Mouse (Mus musculus): ENCODE results near the gene Wdr43. TPM values are rescaled to one million over a fixed set of nuclear protein-coding genes. Genes with fewer than 3 reads are reported as not detected.

Wdr43 gene
- polyA plus RNA-seq, 1 experiment = 15.4 TPM

GRCm38 (mm10) chr17:71681666-71682065 lies 66.0 kb downstream of the Wdr43 start:
- no peaks in the 10 kb centered on the region for H3K9me3 ChIP-seq
- H3K4me1 ChIP-seq = peaks cover 3% of the 10 kb centered on the region; the same call in 1 of the 2 replicates
- no peak overlapping the region for H3K4me3 ChIP-seq (replicated peaks)
- H3K27me3 ChIP-seq (replicated peaks) = peaks cover 10% of the 10 kb centered on the region
- TF ChIP-seq GATA1 (IDR thresholded peaks at IDR 0.05; ENCODE audit: borderline replicate concordance, low read length) = no peak
- H3K36me3 ChIP-seq (replicated peaks; ENCODE audit: low read length) = no peaks in the 10 kb centered on the region

DNA sequence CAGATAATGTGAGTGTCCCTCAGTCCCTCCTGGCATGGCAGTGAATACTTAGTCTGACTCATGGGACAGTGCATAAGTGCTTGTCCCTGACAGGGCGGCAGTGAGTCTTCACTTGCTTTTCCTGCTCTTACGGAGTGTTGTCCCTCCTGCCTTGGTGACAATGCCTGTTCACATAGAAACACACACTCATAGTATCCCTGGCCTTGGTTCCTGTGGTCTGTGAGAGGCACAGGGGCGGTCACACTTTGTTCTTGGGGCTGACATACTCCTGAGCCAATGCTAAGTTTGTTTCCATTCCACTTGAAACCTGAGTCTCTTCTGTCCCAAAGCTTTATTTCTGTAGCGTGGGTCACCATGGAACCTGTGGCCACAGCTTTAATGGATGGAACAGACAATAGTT lies 66.7 kb downstream of the Wdr43 start:
- no peaks in the 10 kb centered on the region for H3K36me3 ChIP-seq (replicated peaks; ENCODE audit: low read length)
- H3K4me3 ChIP-seq (replicated peaks) = no peak overlapping the region
- peaks cover 16% of the 10 kb centered on the region for H3K27me3 ChIP-seq (replicated peaks)
- H3K4me1 ChIP-seq = peaks cover 3% of the 10 kb centered on the region; the same call in 1 of the 2 replicates
- TF ChIP-seq GATA1 (IDR thresholded peaks at IDR 0.05; ENCODE audit: borderline replicate concordance, low read length) = no peak
- TF ChIP-seq FLI1 (IDR thresholded peaks at IDR 0.05; ENCODE audit: low read length) = no peak
- no peaks in the 10 kb centered on the region for H3K9me3 ChIP-seq

DNA sequence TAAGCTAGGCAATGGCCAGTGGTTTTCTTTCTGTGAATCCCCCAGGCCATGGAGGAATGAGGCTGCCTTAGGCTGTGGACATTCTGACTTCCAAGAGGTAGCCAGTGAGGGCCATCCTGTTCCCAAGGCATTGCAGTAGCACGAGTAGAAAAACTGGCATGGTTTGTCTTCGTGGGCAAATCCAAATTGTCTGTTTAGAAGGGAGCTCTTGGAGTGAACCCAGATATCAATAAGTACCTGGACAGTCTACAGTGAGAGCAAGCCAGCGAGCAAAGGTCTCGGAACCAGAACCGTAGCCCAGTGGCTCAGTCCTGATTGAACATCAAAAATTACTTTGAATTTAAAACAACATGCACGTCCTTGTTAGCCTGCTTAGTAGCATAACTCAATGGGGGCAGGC lies 67.6 kb downstream of the Wdr43 start:
- no peak for TF ChIP-seq GATA1 (IDR thresholded peaks at IDR 0.05; ENCODE audit: borderline replicate concordance, low read length)
- no peak for TF ChIP-seq FLI1 (IDR thresholded peaks at IDR 0.05; ENCODE audit: low read length)
- Histone ChIP-seq H3K36me3 (replicated peaks; ENCODE audit: low read length) (no peaks in the 10 kb centered on the region), H3K4me3 (replicated peaks) (no peak overlapping the region), H3K4me1 (peaks cover 3% of the 10 kb centered on the region; the same call in 1 of the 2 replicates), H3K27me3 (replicated peaks) (peaks cover 16% of the 10 kb centered on the region), H3K9me3 (no peaks in the 10 kb centered on the region)

- Histone ChIP-seq H3K4me3 (replicated peaks) (no peak overlapping the region), H3K4me1 (peaks cover 3% of the 10 kb centered on the region; the same call in 1 of the 2 replicates), H3K27me3 (replicated peaks) (peaks cover 20% of the 10 kb centered on the region), H3K36me3 (replicated peaks; ENCODE audit: low read length) (no peaks in the 10 kb centered on the region), H3K9me3 (no peaks in the 10 kb centered on the region)
- TF ChIP-seq FLI1 (IDR thresholded peaks at IDR 0.05; ENCODE audit: low read length) (no peak), GATA1 (IDR thresholded peaks at IDR 0.05; ENCODE audit: borderline replicate concordance, low read length) (no peak)
Observed at GRCm38 (mm10) chr17:71684103-71684608, 68.5 kb downstream of the Wdr43 start.

DNA sequence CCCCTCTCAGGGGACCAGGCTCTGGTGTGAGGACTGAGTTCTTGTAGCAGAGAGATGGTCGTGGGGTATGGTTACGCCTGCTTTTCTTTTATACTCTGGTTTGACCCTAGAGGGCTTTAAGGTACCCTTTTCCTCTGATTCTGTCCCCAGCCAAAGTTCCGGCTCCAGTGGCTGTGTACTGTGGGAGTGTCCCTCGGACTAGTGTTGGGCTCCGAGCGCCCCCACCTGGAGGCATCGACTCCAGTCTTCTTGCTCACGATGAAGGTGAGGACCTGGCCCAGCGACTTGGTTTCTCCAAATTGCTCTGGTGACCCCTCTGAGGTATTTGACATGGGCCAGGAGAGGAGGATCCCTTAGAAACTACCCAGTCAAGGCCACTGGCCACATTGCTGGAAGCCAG lies 71.7 kb downstream of the Wdr43 start:
- TF ChIP-seq GATA1 (IDR thresholded peaks at IDR 0.05; ENCODE audit: borderline replicate concordance, low read length) (no peak), FLI1 (IDR thresholded peaks at IDR 0.05; ENCODE audit: low read length) (no peak)
- Histone ChIP-seq H3K4me3 (replicated peaks) (no peak overlapping the region), H3K4me1 (peaks cover 10% of the 10 kb centered on the region), H3K9me3 (no peaks in the 10 kb centered on the region), H3K36me3 (replicated peaks; ENCODE audit: low read length) (no peaks in the 10 kb centered on the region), H3K27me3 (replicated peaks) (peaks cover 19% of the 10 kb centered on the region)

GRCm38 (mm10) chr17:71689903-71690302 lies 74.2 kb downstream of the Wdr43 start:
- Histone ChIP-seq H3K27me3 (replicated peaks) (peaks cover 18% of the 10 kb centered on the region), H3K4me3 (replicated peaks) (no peak overlapping the region), H3K4me1 (peaks cover 10% of the 10 kb centered on the region), H3K36me3 (replicated peaks; ENCODE audit: low read length) (no peaks in the 10 kb centered on the region), H3K9me3 (no peaks in the 10 kb centered on the region)
- TF ChIP-seq GATA1 (IDR thresholded peaks at IDR 0.05; ENCODE audit: borderline replicate concordance, low read length) = no peak
- TF ChIP-seq FLI1 (IDR thresholded peaks at IDR 0.05; ENCODE audit: low read length) = no peak

DNA sequence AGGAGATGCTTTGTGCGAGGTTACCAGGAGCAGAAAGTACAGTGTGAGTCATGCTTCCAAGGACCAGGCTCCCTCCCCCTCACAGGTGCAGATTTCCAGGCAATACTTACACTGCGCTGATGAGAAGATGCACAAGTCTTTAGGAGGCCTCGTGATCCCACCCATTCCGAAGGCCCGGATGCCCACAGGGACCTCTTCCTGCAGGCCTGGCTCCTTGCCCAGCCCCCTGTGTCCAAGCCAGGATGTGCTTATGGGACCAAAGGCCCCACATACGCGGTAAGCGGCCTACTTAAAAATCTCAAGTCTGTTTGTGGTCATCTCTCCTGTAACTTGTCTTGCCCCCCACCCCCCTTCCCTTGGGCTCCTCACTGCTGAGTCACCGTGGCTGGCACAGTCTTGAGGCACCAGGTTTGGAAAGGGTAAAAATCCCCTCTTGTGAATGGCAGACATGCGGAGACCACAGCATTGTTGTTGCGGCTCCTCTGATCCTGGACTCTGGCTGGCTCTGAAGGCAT lies 75.7 kb downstream of the Wdr43 start:
- peaks cover 7% of the 10 kb centered on the region for H3K4me1 ChIP-seq
- H3K4me3 ChIP-seq (replicated peaks) = no peak overlapping the region
- H3K36me3 ChIP-seq (replicated peaks; ENCODE audit: low read length) = no peaks in the 10 kb centered on the region
- TF ChIP-seq GATA1 (IDR thresholded peaks at IDR 0.05; ENCODE audit: borderline replicate concordance, low read length) = no peak
- no peak for TF ChIP-seq FLI1 (IDR thresholded peaks at IDR 0.05; ENCODE audit: low read length)
- H3K27me3 ChIP-seq (replicated peaks) = peaks cover 27% of the 10 kb centered on the region
- H3K9me3 ChIP-seq = no peaks in the 10 kb centered on the region

DNA sequence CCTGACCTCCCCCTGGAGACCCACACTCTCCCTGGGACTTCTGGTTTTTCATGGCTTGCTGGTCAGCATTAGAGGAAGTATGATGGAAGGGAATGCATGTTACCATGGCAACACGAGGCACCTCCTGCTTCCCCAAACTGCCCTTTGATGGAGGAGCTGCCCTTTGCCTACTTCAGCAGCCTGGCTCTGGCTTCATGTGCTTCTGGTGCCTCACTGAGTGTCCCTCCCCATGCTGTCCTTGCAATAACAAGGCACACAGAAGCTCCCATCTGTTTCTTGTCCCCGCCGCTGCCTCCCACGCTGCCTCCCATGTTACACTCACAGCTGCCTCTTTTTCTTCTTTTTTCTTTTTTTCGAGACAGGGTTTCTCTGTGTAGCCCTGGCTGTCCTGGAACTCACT lies 77.6 kb downstream of the Wdr43 start:
- TF ChIP-seq GATA1 (IDR thresholded peaks at IDR 0.05; ENCODE audit: borderline replicate concordance, low read length) = no peak
- Histone ChIP-seq H3K27me3 (replicated peaks) (peaks cover 30% of the 10 kb centered on the region), H3K9me3 (no peaks in the 10 kb centered on the region), H3K4me3 (replicated peaks) (no peak overlapping the region), H3K4me1 (peaks cover 7% of the 10 kb centered on the region), H3K36me3 (replicated peaks; ENCODE audit: low read length) (no peaks in the 10 kb centered on the region)

DNA sequence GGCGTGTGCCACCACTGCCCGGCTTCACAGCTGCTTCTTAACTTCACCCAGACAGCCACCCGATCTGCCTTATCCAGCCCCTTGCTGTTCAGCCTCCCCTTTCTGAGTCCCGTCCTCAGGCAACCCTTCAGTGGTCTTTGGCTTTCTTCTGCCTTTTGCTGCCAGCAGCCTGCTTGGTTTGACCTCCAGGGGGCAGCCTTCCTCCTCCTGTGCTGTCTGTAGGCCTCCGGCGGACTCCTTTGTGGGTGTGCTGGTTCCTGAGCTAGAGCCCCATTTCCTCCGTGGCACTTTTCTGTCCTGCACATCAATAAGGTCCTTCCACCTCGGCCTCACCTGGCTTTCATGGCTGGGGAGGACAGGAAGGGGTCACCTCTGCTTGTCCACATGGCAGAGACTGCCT lies 78.1 kb downstream of the Wdr43 start:
- no peaks in the 10 kb centered on the region for H3K9me3 ChIP-seq
- peaks cover 31% of the 10 kb centered on the region for H3K27me3 ChIP-seq (replicated peaks)
- TF ChIP-seq GATA1 (IDR thresholded peaks at IDR 0.05; ENCODE audit: borderline replicate concordance, low read length) = no peak
- TF ChIP-seq FLI1 (IDR thresholded peaks at IDR 0.05; ENCODE audit: low read length) = no peak
- H3K4me1 ChIP-seq = peaks cover 7% of the 10 kb centered on the region
- no peak overlapping the region for H3K4me3 ChIP-seq (replicated peaks)
- no peaks in the 10 kb centered on the region for H3K36me3 ChIP-seq (replicated peaks; ENCODE audit: low read length)

DNA sequence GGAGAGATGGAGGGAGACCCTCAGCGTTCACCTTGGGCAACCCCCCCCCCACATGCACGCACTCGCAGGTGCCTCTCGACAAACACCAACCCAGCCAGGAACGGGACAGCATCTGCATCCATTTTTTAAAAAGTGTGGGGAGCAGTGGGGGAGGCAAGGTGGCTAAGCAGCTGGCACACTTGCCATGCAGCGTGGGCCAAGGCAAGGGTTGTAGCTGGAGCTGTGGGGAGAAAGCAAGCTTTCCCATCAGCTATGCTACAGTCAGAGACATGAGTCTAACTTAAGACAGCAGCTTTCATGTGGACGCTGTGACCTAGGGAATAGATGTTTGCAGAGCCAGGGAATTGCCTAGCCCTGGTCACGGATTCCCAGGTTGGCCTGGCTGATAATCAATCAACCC lies 79.5 kb downstream of the Wdr43 start:
- peaks cover 28% of the 10 kb centered on the region for H3K27me3 ChIP-seq (replicated peaks)
- no peak overlapping the region for H3K4me3 ChIP-seq (replicated peaks)
- no peaks in the 10 kb centered on the region for H3K36me3 ChIP-seq (replicated peaks; ENCODE audit: low read length)
- H3K4me1 ChIP-seq = peaks cover 7% of the 10 kb centered on the region
- no peaks in the 10 kb centered on the region for H3K9me3 ChIP-seq
- no peak for TF ChIP-seq GATA1 (IDR thresholded peaks at IDR 0.05; ENCODE audit: borderline replicate concordance, low read length)
- TF ChIP-seq FLI1 (IDR thresholded peaks at IDR 0.05; ENCODE audit: low read length) = no peak

Data from megakaryocyte, embryonic 14.5 days (primary cell).